Mouse (Mus musculus): ENCODE results near the gene Dyrk3. TPM values are rescaled to one million over a fixed set of nuclear protein-coding genes. Genes with fewer than 3 reads are reported as not detected.

Dyrk3 gene
- polyA plus RNA-seq, 1 experiment from 2014 or later, result 3.4 TPM

- peak overlapping the region; percentile 86 for H3K27ac ChIP-seq (ENCODE audit: low read length)
- no peaks in the 10 kb centered on the region for H3K27me3 ChIP-seq (ENCODE audit: control insufficient read depth, insufficient read depth, low read length)
- H3K36me3 ChIP-seq (ENCODE audit: control insufficient read depth, insufficient read depth, low read length), result no peaks in the 10 kb centered on the region
- peaks cover 17% of the 10 kb centered on the region for H3K4me1 ChIP-seq (ENCODE audit: control insufficient read depth, insufficient read depth, low read length)
- 23% methylated on average over 10 of the region's 10 CpGs for WGBS
- H3K9me3 ChIP-seq (replicated peaks; ENCODE audit: control insufficient read depth, low read length), result 0 out of 2 replicates have a peak, but pooled peaks cover 4% of the 10 kb centered on the region
- ATAC-seq (ENCODE audit: insufficient read depth, low FRiP score), result peak; percentile 95
- peak overlapping the region; percentile 46; the same call in 1 of the 2 replicates for H3K9ac ChIP-seq (ENCODE audit: low read length)
- H3K4me3 ChIP-seq (replicated peaks; ENCODE audit: low read length), result no peak overlapping the region
- no peak overlapping the region; the same call in 1 of the 2 replicates for H3K4me2 ChIP-seq (ENCODE audit: low read depth, low read length)
These were observed 30.4 kb downstream of the Dyrk3 start for GRCm38 (mm10) chr1:131107575-131108308.

- no peak overlapping the region for H3K9ac ChIP-seq (ENCODE audit: low read length)
- H3K27me3 ChIP-seq (ENCODE audit: control insufficient read depth, insufficient read depth, low read length), result no peaks in the 10 kb centered on the region
- peak overlapping the region; percentile 8; the same call in 1 of the 2 replicates for H3K27ac ChIP-seq (ENCODE audit: low read length)
- WGBS, result 67% methylated on average over 10 of the region's 10 CpGs
- no peak overlapping the region for H3K4me3 ChIP-seq (replicated peaks; ENCODE audit: low read length)
- H3K36me3 ChIP-seq (ENCODE audit: control insufficient read depth, insufficient read depth, low read length), result no peaks in the 10 kb centered on the region
- H3K4me2 ChIP-seq (ENCODE audit: low read depth, low read length), result no peak overlapping the region
- peaks cover 11% of the 10 kb centered on the region for H3K4me1 ChIP-seq (ENCODE audit: control insufficient read depth, insufficient read depth, low read length)
- no peak for ATAC-seq (ENCODE audit: insufficient read depth, low FRiP score)
- H3K9me3 ChIP-seq (replicated peaks; ENCODE audit: control insufficient read depth, low read length), result 0 out of 2 replicates have a peak, but pooled peaks cover 4% of the 10 kb centered on the region
These were observed 34.2 kb downstream of the Dyrk3 start for GRCm38 (mm10) chr1:131103776-131104424.

GRCm38 (mm10) chr1:131100808-131101207 is 37.3 kb downstream of the Dyrk3 start:
- no peak overlapping the region for H3K4me3 ChIP-seq (replicated peaks; ENCODE audit: low read length)
- no peak overlapping the region for H3K4me2 ChIP-seq (ENCODE audit: low read depth, low read length)
- no peak overlapping the region for H3K27ac ChIP-seq (ENCODE audit: low read length)
- 57% methylated on average over 1 of the region's 1 CpGs for WGBS
- H3K27me3 ChIP-seq (ENCODE audit: control insufficient read depth, insufficient read depth, low read length), result no peaks in the 10 kb centered on the region
- no peaks in the 10 kb centered on the region for H3K36me3 ChIP-seq (ENCODE audit: control insufficient read depth, insufficient read depth, low read length)
- H3K9ac ChIP-seq (ENCODE audit: low read length), result no peak overlapping the region
- H3K9me3 ChIP-seq (replicated peaks; ENCODE audit: control insufficient read depth, low read length), result no peaks in the 10 kb centered on the region
- peaks cover 6% of the 10 kb centered on the region for H3K4me1 ChIP-seq (ENCODE audit: control insufficient read depth, insufficient read depth, low read length)
- no peak for ATAC-seq (ENCODE audit: insufficient read depth, low FRiP score)

DNA sequence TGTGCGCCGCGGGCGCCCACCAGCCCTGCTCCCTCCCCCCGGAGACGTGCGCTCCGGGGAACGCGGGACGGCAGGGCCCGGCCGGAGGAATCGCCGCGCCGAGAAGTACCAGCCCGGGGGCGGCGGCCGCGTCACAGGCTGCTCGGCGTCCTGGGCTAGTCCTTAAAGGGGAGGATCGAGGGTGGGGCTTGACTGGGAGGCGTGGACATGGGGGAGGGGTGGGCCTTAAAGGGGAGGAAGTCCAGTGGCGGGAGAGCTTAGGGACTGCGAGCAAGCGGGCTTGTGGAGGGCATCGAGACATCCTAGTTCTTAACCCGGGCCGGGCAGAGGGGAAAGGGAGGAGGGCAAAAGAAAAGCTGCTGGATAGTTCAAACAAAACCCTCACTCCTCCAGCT is 40.4 kb downstream of the Dyrk3 start, which contains the start of gene Mapkapk2:
TSS of gene Mapkapk2 (minus strand) at position 127 of the 395 bp plus-strand sequence.
- WGBS, result under 1% methylated on average over 23 of the region's 32 CpGs
- peaks cover 36% of the 10 kb centered on the region for H3K4me1 ChIP-seq (ENCODE audit: control insufficient read depth, insufficient read depth, low read length)
- H3K4me2 ChIP-seq (ENCODE audit: low read depth, low read length), result peak within 1 kb of the TSS; percentile 75
- H3K27me3 ChIP-seq (ENCODE audit: control insufficient read depth, insufficient read depth, low read length), result no peaks in the 10 kb centered on the region
- H3K4me3 ChIP-seq (replicated peaks; ENCODE audit: low read length), result peak within 1 kb of the TSS; percentile 87
- ATAC-seq (ENCODE audit: insufficient read depth, low FRiP score), result peak; percentile 96
- H3K27ac ChIP-seq (ENCODE audit: low read length), result peak within 1 kb of the TSS; percentile 92
- peak within 1 kb of the TSS; percentile 97 for H3K9ac ChIP-seq (ENCODE audit: low read length)
- H3K36me3 ChIP-seq (ENCODE audit: control insufficient read depth, insufficient read depth, low read length), result no peaks in the 10 kb centered on the region
- H3K9me3 ChIP-seq (replicated peaks; ENCODE audit: control insufficient read depth, low read length), result no peaks in the 10 kb centered on the region

DNA sequence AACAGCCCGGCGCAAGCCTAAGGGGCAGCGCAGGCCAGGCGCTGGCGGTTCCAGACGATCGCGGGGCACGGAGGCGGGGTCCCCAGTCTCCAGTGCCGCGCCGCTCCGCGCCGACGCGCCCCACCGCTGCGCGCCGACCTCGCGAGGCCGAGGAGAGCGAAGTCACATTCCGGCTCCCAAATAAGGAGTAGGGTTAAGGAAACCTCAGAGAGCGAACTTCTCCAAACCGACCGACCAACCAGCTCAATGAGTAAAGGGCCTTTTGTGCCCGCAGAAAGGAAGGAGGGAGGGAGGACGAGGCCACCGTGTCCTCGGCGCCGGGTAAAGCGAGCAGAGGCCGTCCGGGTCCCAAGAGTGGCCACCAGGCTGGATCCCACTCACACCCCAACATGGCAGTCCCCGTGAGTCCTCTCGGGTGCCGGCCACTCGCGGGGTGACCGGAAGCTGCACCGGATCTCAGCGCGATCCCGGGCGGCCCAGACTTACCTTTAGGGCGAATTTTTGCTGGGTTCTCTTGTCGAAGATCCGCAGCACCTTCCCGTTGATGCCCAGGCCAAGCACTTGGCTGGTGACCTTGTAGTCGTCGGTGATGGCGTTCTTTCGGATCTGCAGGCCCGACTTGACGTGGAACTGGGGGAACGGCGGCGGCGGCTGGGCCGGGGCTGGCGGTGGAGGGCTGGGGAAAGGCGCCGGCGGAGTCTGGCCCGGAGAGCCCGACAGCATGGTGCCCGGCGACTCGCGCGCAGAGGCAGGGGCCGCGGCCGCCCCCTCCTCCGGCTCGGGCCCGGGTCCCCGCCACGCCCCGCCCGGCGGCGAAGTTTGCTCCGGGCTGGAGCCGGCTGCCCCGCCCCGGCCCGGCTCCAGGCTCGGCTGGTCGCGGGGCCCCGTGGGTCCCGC is 41.1 kb downstream of the Dyrk3 start:
- Histone ChIP-seq H3K4me1 (ENCODE audit: control insufficient read depth, insufficient read depth, low read length) (peaks cover 41% of the 10 kb centered on the region), H3K4me3 (replicated peaks; ENCODE audit: low read length) (peak overlapping the region; percentile 87), H3K36me3 (ENCODE audit: control insufficient read depth, insufficient read depth, low read length) (no peaks in the 10 kb centered on the region), H3K27me3 (ENCODE audit: control insufficient read depth, insufficient read depth, low read length) (no peaks in the 10 kb centered on the region), H3K9me3 (replicated peaks; ENCODE audit: control insufficient read depth, low read length) (no peaks in the 10 kb centered on the region), H3K9ac (ENCODE audit: low read length) (peak overlapping the region; percentile 97), H3K4me2 (ENCODE audit: low read depth, low read length) (peak overlapping the region; percentile 75), H3K27ac (ENCODE audit: low read length) (peak overlapping the region; percentile 92)
- ATAC-seq (ENCODE audit: insufficient read depth, low FRiP score), result peak; percentile 63
- WGBS, result under 1% methylated on average over 83 of the region's 98 CpGs

GRCm38 (mm10) chr1:131096132-131096695 is 41.9 kb downstream of the Dyrk3 start:
- WGBS, result 7% methylated on average over 9 of the region's 9 CpGs
- Histone ChIP-seq H3K27ac (ENCODE audit: low read length) (peak overlapping the region; percentile 92), H3K9me3 (replicated peaks; ENCODE audit: control insufficient read depth, low read length) (no peaks in the 10 kb centered on the region), H3K36me3 (ENCODE audit: control insufficient read depth, insufficient read depth, low read length) (no peaks in the 10 kb centered on the region), H3K4me1 (ENCODE audit: control insufficient read depth, insufficient read depth, low read length) (peaks cover 45% of the 10 kb centered on the region), H3K27me3 (ENCODE audit: control insufficient read depth, insufficient read depth, low read length) (no peaks in the 10 kb centered on the region), H3K9ac (ENCODE audit: low read length) (peak overlapping the region; percentile 97), H3K4me3 (replicated peaks; ENCODE audit: low read length) (peak overlapping the region; percentile 87), H3K4me2 (ENCODE audit: low read depth, low read length) (peak overlapping the region; percentile 75)
- no peak for ATAC-seq (ENCODE audit: insufficient read depth, low FRiP score)

DNA sequence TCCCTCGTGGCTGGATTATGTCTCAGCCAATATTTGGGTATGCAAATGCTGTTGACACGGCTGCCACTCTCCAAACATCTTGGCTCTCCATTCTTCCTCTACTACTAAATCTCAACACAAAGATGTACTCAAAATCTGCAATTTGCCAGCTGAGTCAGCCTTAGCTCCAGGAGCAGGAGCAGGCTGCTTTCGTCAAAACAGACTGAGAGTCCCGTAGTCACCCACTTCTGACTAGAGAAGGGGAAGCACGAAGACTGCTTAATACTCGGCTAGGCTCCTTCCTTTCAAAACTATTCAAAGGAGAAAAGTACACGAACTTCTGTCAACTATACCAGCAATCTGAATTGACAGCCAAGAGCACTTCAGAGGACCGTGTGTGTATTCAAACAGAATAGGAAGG is 42.6 kb downstream of the Dyrk3 start:
- Histone ChIP-seq H3K9me3 (replicated peaks; ENCODE audit: control insufficient read depth, low read length) (no peaks in the 10 kb centered on the region), H3K27me3 (ENCODE audit: control insufficient read depth, insufficient read depth, low read length) (no peaks in the 10 kb centered on the region), H3K4me1 (ENCODE audit: control insufficient read depth, insufficient read depth, low read length) (peaks cover 52% of the 10 kb centered on the region), H3K9ac (ENCODE audit: low read length) (peak overlapping the region; percentile 97), H3K36me3 (ENCODE audit: control insufficient read depth, insufficient read depth, low read length) (no peaks in the 10 kb centered on the region), H3K27ac (ENCODE audit: low read length) (peak overlapping the region; percentile 92; the same call in 1 of the 2 replicates), H3K4me3 (replicated peaks; ENCODE audit: low read length) (peak overlapping the region; percentile 87), H3K4me2 (ENCODE audit: low read depth, low read length) (peak overlapping the region; percentile 75)
- WGBS, result 12% methylated on average over 8 of the region's 8 CpGs
- ATAC-seq (ENCODE audit: insufficient read depth, low FRiP score), result no peak

GRCm38 (mm10) chr1:131093889-131094288 is 44.3 kb downstream of the Dyrk3 start:
- Histone ChIP-seq H3K4me2 (ENCODE audit: low read depth, low read length) (no peak overlapping the region), H3K36me3 (ENCODE audit: control insufficient read depth, insufficient read depth, low read length) (no peaks in the 10 kb centered on the region), H3K9me3 (replicated peaks; ENCODE audit: control insufficient read depth, low read length) (no peaks in the 10 kb centered on the region), H3K27me3 (ENCODE audit: control insufficient read depth, insufficient read depth, low read length) (no peaks in the 10 kb centered on the region), H3K27ac (ENCODE audit: low read length) (no peak overlapping the region), H3K4me1 (ENCODE audit: control insufficient read depth, insufficient read depth, low read length) (peaks cover 68% of the 10 kb centered on the region), H3K9ac (ENCODE audit: low read length) (no peak overlapping the region; the same call in 1 of the 2 replicates), H3K4me3 (replicated peaks; ENCODE audit: low read length) (no peak overlapping the region)
- WGBS, result 56% methylated on average over 8 of the region's 8 CpGs
- no peak for ATAC-seq (ENCODE audit: insufficient read depth, low FRiP score)

Data from stomach, embryonic 16.5 days (tissue).